Mouse (Mus musculus): ENCODE results near the gene Adam33. TPM values are rescaled to one million over a fixed set of nuclear protein-coding genes. Genes with fewer than 3 reads are reported as not detected.
"Not testable (repeated sequence)": the region's sequence is repeated elsewhere in the genome, so short reads cannot be mapped to it uniquely, and the experiment has no call there.

The Adam33 gene
- polyA plus RNA-seq (2015; fragmentation: Nextera tagmentation; extraction: Ambion mirVana) = 0.59 and 1.3 TPM in 2 replicates

DNA sequence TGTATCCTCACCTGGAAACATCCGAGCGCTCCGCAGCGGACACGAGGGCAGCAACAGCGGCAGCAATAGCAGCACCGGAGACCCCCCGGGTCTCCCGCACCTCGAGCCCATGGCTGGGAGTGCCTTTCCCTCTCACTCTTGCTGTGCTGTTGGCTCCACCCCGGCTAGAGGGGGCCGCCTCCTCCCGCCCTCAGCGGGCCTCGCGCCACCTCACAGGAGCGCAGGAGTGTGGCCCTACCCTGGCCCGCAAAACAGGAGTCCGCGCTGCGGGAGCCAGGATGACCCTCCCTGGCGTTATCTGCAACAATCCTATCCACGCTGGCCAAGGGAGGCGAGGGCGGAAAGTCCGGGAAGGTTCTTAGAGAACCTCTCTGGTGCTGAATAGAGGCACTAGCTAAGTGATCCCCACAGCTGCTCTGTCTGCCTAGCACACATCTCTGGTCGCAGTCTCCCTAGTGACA, at the start of gene Adam33:
Adam33 (minus strand) TSS at position 411 of the 461 bp plus-strand sequence.
- WGBS = 2% methylated on average over 20 of the region's 27 CpGs
- H3K9me3 ChIP-seq = no peaks in the 10 kb centered on the region
- peaks cover 45% of the 10 kb centered on the region for H3K27me3 ChIP-seq
- peak within 1 kb of the TSS; percentile 55 for H3K9ac ChIP-seq
- H3K36me3 ChIP-seq = no peaks in the 10 kb centered on the region
- peak within 1 kb of the TSS; percentile 28 for H3K4me3 ChIP-seq
- H3K27ac ChIP-seq (replicated peaks) = no peak within 1 kb of the TSS
- peaks cover 14% of the 10 kb centered on the region for H3K4me1 ChIP-seq (replicated peaks)
- no peak for ATAC-seq (ENCODE audit: low read depth)
- peak within 1 kb of the TSS; percentile 55 for H3K4me2 ChIP-seq

DNA sequence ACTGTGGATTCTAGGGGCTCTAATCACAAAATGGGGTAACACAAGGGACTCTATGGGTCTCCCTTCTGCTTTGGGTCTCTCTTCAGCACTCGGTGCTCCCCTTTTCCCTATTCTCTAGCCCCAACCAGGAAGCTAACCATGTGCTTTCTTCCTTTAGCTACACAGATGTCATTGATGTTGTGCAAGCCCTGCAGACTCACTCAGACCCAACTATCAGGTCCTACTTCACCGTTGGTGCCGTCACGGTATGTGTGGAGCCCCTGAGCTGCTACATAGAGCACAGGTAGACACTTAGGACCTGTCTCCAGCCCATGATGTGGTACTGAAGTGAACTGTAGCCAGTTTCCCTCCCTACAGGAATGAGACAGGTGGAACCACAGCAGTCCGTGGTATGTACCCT, 42.4 kb upstream of the Adam33 start:
- Histone ChIP-seq H3K36me3 (no peaks in the 10 kb centered on the region), H3K9ac (no peak overlapping the region), H3K27me3 (no peaks in the 10 kb centered on the region), H3K27ac (replicated peaks) (no peak overlapping the region), H3K4me1 (replicated peaks) (no peaks in the 10 kb centered on the region), H3K4me2 (no peak overlapping the region), H3K4me3 (no peak overlapping the region), H3K9me3 (no peaks in the 10 kb centered on the region)
- no peak for ATAC-seq (ENCODE audit: low read depth)
- WGBS = 92% methylated on average over 5 of the region's 5 CpGs

DNA sequence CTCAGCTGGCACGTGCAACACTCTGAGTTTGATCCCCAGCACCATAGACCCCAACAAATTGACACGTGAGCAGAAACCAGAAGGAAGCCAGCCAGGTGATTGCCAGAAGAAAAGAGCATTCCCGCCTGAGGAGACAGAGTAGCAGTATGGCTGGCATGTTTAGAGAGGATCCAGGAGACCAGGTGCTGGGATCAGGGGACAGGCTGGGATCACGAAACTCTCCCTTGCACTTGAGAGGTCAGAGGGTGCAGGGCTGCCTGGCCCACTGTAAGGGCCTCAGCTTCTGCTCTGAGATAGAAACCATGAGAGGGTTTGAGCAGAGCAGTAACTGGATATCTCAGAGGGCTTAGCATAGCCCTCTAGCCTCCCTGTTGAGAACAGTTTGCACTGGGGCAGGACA, 41.4 kb upstream of the Adam33 start:
- H3K36me3 ChIP-seq; H3K27me3 ChIP-seq; H3K9me3 ChIP-seq; H3K4me3 ChIP-seq; H3K4me1 ChIP-seq (replicated peaks); H3K9ac ChIP-seq; ATAC-seq (ENCODE audit: low read depth); H3K27ac ChIP-seq (replicated peaks); H3K4me2 ChIP-seq: not testable (repeated sequence)
- 77% methylated on average over 4 of the region's 4 CpGs for WGBS

DNA sequence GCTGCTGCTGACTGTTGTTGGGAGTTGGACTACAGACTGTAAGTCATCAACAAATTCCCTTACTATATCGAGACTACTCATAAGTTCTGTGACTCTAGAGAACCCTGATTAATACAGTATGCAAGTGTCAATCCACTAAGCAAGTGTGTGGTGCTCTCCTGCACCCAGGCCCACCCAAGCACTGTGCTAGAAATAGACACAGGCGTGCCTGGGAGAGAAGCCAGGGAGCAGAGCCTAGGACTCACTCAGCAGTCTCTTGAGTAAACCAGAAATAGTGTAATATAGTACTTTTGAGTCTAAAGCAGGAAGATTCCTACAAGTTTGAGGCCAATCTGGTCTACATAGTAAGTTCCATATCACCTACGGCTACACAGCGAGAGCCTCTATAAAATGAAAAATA, 40.4 kb upstream of the Adam33 start:
- no peaks in the 10 kb centered on the region for H3K27me3 ChIP-seq
- no peaks in the 10 kb centered on the region for H3K4me1 ChIP-seq (replicated peaks)
- WGBS = 87% methylated on average over 4 of the region's 4 CpGs
- H3K4me2 ChIP-seq = no peak overlapping the region
- no peak overlapping the region for H3K9ac ChIP-seq
- no peaks in the 10 kb centered on the region for H3K36me3 ChIP-seq
- H3K27ac ChIP-seq (replicated peaks) = no peak overlapping the region
- no peaks in the 10 kb centered on the region for H3K9me3 ChIP-seq
- H3K4me3 ChIP-seq = no peak overlapping the region
- ATAC-seq (ENCODE audit: low read depth) = no peak

DNA sequence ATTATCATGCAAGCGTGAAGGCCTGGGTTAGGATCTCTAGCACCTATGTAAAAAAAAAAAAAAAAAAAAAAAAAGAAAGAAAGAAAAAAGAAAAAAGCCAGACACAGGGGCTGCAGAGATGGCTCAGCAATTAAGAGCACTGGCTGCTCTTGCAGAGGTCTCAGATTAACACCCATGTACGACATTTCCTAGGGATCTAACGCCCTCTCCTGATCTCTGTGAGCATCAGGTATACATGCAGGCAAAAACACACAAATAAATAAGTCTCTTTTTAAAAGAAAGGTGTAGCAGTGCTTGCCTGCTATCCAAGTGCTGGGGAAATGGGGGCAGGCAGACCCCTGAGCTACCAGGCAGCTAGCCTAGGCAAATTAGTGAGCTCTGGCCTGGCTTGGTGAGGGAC, 37.9 kb upstream of the Adam33 start:
- H3K4me1 ChIP-seq (replicated peaks) = no peaks in the 10 kb centered on the region
- H3K4me2 ChIP-seq = no peak overlapping the region
- no peak overlapping the region for H3K27ac ChIP-seq (replicated peaks)
- no peak overlapping the region for H3K9ac ChIP-seq
- no peak for ATAC-seq (ENCODE audit: low read depth)
- 46% methylated on average over 3 of the region's 3 CpGs for WGBS
- no peaks in the 10 kb centered on the region for H3K27me3 ChIP-seq
- H3K36me3 ChIP-seq = no peaks in the 10 kb centered on the region
- no peak overlapping the region for H3K4me3 ChIP-seq
- H3K9me3 ChIP-seq = no peaks in the 10 kb centered on the region

DNA sequence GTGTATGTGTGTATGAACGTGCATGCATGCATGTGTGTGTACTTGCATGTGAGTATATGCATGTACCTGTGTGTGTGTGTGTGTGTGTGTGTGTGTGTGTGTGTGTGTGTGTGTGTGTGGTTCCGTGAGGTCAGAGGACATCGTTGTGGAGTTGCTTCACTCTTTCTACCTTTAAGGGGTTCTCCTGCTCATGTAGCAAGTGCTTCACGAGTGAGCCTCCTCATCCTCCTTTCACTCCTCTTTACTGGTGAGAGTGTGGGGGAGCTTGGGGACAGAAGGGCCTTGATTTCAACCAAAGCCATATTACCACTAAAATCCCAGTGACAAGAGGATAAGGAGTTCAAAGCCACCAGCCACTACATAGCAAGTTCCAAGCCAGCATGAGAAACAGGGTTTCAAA, 33.5 kb upstream of the Adam33 start:
- Histone ChIP-seq H3K36me3 (no peaks in the 10 kb centered on the region), H3K4me2 (no peak overlapping the region), H3K4me1 (replicated peaks) (0 out of 2 replicates have a peak, but pooled peaks cover 6% of the 10 kb centered on the region), H3K4me3 (no peak overlapping the region), H3K27me3 (no peaks in the 10 kb centered on the region), H3K9ac (no peak overlapping the region), H3K9me3 (no peaks in the 10 kb centered on the region), H3K27ac (replicated peaks) (no peak overlapping the region)
- no peak for ATAC-seq (ENCODE audit: low read depth)
- WGBS = 79% methylated on average over 4 of the region's 4 CpGs

DNA sequence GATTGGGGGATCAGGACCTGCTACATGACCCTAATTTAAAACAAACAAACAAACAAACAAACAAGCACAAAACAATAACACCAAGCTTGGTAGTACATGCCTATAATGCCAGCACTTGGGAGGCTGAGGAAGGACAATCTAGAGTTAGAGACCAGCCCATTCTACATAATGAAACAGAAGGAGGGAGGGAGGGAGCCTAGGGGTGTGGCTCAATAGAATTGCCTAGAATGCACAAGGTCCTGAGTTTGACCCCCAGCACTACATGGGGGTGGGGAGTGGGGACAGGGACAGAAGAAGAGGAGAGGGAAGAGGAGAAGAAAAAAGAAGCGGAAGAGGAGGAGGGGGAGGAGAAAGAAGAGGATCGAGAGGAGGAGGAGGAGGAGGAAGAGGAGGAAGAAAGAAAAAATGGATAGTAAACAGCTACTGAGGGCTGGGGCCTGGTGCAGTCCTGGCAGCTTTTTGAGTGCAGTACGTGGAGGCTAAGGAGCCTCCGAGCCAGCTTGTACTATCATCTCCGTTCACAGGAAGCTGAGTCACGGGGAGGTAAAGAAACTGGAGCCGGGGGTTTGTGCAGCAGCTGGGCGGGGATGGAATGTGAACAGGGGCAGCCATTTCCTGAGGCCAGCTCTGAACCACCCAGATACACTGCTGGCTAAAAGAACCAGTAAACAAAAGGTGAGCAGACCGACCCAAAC, 32.6 kb upstream of the Adam33 start:
- Histone ChIP-seq H3K4me2 (peak overlapping the region; percentile 18; the same call in 1 of the 2 replicates), H3K9ac (no peak overlapping the region), H3K4me1 (replicated peaks) (0 out of 2 replicates have a peak, but pooled peaks cover 6% of the 10 kb centered on the region), H3K27ac (replicated peaks) (peak overlapping the region; percentile 62), H3K27me3 (no peaks in the 10 kb centered on the region), H3K36me3 (no peaks in the 10 kb centered on the region), H3K4me3 (no peak overlapping the region), H3K9me3 (no peaks in the 10 kb centered on the region)
- 11% methylated on average over 9 of the region's 9 CpGs for whole genome bisulfite sequencing
- peak; percentile 59; the same call in 1 of the 2 replicates for ATAC-seq (ENCODE audit: low read depth)

DNA sequence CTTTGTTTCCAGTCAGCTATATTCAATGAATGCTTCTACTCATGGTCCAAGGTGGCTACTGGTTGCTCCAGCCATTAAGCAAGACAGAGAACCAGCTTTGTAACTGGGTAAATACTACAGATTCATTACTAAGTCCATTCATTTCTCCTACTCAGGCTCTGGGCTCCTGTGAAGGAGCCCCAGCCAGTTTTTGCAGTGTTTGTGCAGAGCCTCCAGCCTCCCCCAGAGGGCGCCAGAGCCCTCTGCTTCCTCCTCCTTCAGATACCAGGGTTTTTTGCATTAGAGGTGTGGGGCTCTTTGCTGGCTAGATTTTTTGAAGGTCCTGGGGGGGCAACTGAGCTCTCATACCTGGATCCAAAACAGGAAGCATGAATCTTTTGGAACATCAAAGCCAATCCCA, 31.2 kb upstream of the Adam33 start:
- no peaks in the 10 kb centered on the region for H3K9me3 ChIP-seq
- WGBS = 0% methylated on average over 1 of the region's 1 CpGs
- no peak overlapping the region for H3K27ac ChIP-seq (replicated peaks)
- 0 out of 2 replicates have a peak, but pooled peaks cover 6% of the 10 kb centered on the region for H3K4me1 ChIP-seq (replicated peaks)
- H3K4me3 ChIP-seq = no peak overlapping the region
- no peaks in the 10 kb centered on the region for H3K36me3 ChIP-seq
- H3K27me3 ChIP-seq = no peaks in the 10 kb centered on the region
- H3K9ac ChIP-seq = no peak overlapping the region
- H3K4me2 ChIP-seq = no peak overlapping the region
- 0 out of 2 replicates have a peak, but pooled peaks have one; percentile 56 for ATAC-seq (ENCODE audit: low read depth)

DNA sequence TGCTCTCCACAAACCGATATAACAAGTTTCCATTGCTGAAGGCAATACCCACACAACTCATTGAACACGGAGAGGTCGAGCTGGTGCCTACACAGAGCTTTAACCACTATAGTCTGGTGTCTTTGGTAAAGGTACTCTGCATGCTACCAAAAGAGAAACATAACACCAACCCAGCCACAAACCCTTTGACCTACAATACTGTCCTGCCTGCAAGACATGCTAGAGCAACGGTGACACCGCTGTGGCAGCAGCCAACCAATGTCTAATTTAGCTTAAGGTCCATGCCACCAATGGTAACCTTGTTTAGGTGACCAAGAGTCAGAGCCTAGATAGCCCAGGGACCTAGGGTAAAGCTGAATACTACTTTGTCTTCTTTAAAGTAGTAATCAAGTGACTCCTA, 30.0 kb upstream of the Adam33 start:
- no peak for ATAC-seq (ENCODE audit: low read depth)
- H3K4me1 ChIP-seq (replicated peaks) = 0 out of 2 replicates have a peak, but pooled peaks cover 6% of the 10 kb centered on the region
- no peaks in the 10 kb centered on the region for H3K36me3 ChIP-seq
- H3K9me3 ChIP-seq = no peaks in the 10 kb centered on the region
- no peak overlapping the region for H3K4me3 ChIP-seq
- H3K4me2 ChIP-seq = no peak overlapping the region
- 83% methylated on average over 5 of the region's 5 CpGs for WGBS
- H3K27me3 ChIP-seq = no peaks in the 10 kb centered on the region
- no peak overlapping the region for H3K9ac ChIP-seq
- no peak overlapping the region for H3K27ac ChIP-seq (replicated peaks)

DNA sequence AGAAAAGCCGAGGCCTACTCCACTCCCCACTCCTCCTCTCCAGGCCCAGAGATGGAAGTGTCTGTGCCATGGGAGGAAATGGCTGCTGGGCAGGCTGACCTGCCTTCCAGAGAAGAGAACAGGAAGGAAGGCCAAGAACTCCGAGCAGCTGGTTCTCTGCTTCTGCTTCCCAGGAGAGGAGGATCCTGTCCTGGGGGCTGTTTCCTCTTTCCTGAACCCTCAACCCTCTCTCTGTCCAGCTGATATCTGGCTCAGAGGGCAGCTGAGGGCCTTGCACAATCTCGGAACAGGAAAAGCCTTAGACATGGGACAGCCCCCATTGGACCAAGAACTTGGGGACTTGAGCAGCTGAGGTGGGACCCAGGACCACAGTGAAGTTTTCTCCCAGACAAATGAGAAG, 27.2 kb upstream of the Adam33 start:
- no peaks in the 10 kb centered on the region for H3K27me3 ChIP-seq
- no peak overlapping the region for H3K9ac ChIP-seq
- no peak overlapping the region for H3K4me2 ChIP-seq
- no peaks in the 10 kb centered on the region for H3K9me3 ChIP-seq
- H3K36me3 ChIP-seq = no peaks in the 10 kb centered on the region
- ATAC-seq (ENCODE audit: low read depth) = no peak
- no peak overlapping the region for H3K27ac ChIP-seq (replicated peaks)
- 82% methylated on average over 3 of the region's 3 CpGs for WGBS
- no peak overlapping the region for H3K4me3 ChIP-seq
- no peaks in the 10 kb centered on the region for H3K4me1 ChIP-seq (replicated peaks)

DNA sequence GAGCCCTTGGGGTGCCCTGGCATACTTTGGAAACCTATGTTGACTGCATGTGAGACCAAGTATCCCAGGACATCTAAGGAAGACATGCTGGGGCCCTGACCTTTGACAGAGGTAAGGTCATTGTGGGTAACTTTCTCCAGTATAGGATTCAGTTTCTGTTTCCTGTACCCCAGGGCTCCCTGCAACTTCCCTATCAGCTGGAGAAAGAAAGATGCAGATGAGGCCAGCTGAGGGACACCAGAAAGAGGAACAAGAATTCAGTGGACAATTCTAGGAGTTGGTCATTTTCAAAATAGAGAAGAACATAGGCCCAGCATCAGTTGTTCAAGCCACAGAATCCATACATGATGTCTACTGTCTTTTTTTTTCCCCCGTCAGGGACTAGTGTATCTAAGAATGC, 26.0 kb upstream of the Adam33 start:
- Histone ChIP-seq H3K27ac (replicated peaks) (no peak overlapping the region), H3K27me3 (no peaks in the 10 kb centered on the region), H3K4me1 (replicated peaks) (no peaks in the 10 kb centered on the region), H3K4me2 (no peak overlapping the region), H3K4me3 (no peak overlapping the region), H3K9me3 (no peaks in the 10 kb centered on the region), H3K9ac (no peak overlapping the region), H3K36me3 (no peaks in the 10 kb centered on the region)
- no peak for ATAC-seq (ENCODE audit: low read depth)
- WGBS = 88% methylated on average over 1 of the region's 1 CpGs

DNA sequence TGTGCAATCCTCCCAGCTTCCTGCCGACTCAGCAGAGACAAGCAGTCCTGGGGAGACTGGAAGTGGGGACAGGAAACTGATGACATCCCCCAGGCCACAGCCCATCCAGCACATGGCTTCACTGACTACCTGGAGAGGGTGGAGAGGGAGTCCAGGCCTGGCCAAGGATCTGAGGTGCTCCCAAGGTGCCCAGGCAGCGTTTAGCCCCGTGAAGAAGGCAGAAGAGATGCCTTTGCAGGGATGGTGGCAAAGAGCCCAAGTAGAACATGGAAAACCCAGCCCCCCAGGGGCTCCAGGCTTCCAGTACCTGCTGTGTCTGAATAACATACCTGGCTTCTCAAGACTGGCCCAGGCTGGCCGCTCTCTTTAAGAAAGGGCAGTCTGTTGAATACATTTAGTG, 25.0 kb upstream of the Adam33 start:
- Histone ChIP-seq H3K4me3 (no peak overlapping the region), H3K9me3 (no peaks in the 10 kb centered on the region), H3K27me3 (no peaks in the 10 kb centered on the region), H3K9ac (no peak overlapping the region), H3K4me2 (no peak overlapping the region), H3K27ac (replicated peaks) (no peak overlapping the region), H3K36me3 (no peaks in the 10 kb centered on the region), H3K4me1 (replicated peaks) (no peaks in the 10 kb centered on the region)
- 86% methylated on average over 4 of the region's 4 CpGs for WGBS
- no peak for ATAC-seq (ENCODE audit: low read depth)

Data from neural tube, embryonic 13.5 days (tissue).